Mouse (Mus musculus): Measurements from ENCODE around the gene Uba3.

Uba3 gene

GRCm38 (mm10) chr6:97210191-97210961 lies 4.9 kb upstream of the Uba3 start, which contains the start of gene Arl6ip5:
Arl6ip5 (plus strand) TSS chr6:97210689.
- DNase-seq, result peak; percentile 81

- no peak for DNase-seq
Observed at GRCm38 (mm10) chr6:97209751-97210150, 4.3 kb upstream of the Uba3 start.

GRCm38 (mm10) chr6:97209201-97209600 lies 3.8 kb upstream of the Uba3 start:
- DNase-seq, result no peak

GRCm38 (mm10) chr6:97208406-97208805 lies 3.0 kb upstream of the Uba3 start:
- no peak for DNase-seq

- no peak for DNase-seq
Observed at GRCm38 (mm10) chr6:97207085-97207484, 1.6 kb upstream of the Uba3 start.

GRCm38 (mm10) chr6:97204952-97205351 lies 495 bp downstream of the Uba3 start:
- peak; percentile 78 for DNase-seq

- DNase-seq, result no peak
Observed at GRCm38 (mm10) chr6:97204252-97204869, 1.1 kb downstream of the Uba3 start.

GRCm38 (mm10) chr6:97202477-97202876 lies 3.0 kb downstream of the Uba3 start:
- no peak for DNase-seq

GRCm38 (mm10) chr6:97200437-97200836 lies 5.0 kb downstream of the Uba3 start:
- DNase-seq, result no peak

GRCm38 (mm10) chr6:97179367-97179828 lies 26.0 kb downstream of the Uba3 start:
- DNase-seq, result no peak

- peak; percentile 95 for DNase-seq
Observed at GRCm38 (mm10) chr6:97178491-97179366, 26.7 kb downstream of the Uba3 start, which contains the start of gene Tmf1. Tmf1 (minus strand) TSS chr6:97179122.

GRCm38 (mm10) chr6:97175716-97176115 lies 29.7 kb downstream of the Uba3 start:
- DNase-seq, result no peak

GRCm38 (mm10) chr6:97150156-97150555 lies 55.3 kb downstream of the Uba3 start:
- DNase-seq, result no peak

- DNase-seq, result no peak
Observed at GRCm38 (mm10) chr6:97149721-97150120, 55.7 kb downstream of the Uba3 start.

- peak; percentile 77 for DNase-seq
Observed at GRCm38 (mm10) chr6:97148383-97149251, 56.8 kb downstream of the Uba3 start, which contains the start of gene Eogt. Eogt (minus strand) TSS chr6:97149182.

- peak; percentile 52 for DNase-seq
Observed at GRCm38 (mm10) chr6:97147755-97148382, 57.6 kb downstream of the Uba3 start.

- no peak for DNase-seq
Observed at GRCm38 (mm10) chr6:97145156-97145555, 60.3 kb downstream of the Uba3 start.

GRCm38 (mm10) chr6:97144359-97144758 lies 61.1 kb downstream of the Uba3 start:
- DNase-seq, result no peak

GRCm38 (mm10) chr6:97142611-97143010 lies 62.8 kb downstream of the Uba3 start:
- no peak for DNase-seq

GRCm38 (mm10) chr6:97141811-97142210 lies 63.6 kb downstream of the Uba3 start:
- DNase-seq, result no peak

Data from cerebellum, adult 11-12 months (tissue).